Mouse (Mus musculus): ENCODE data around the gene Gm47791. TPM values are rescaled to one million over a fixed set of nuclear protein-coding genes. Genes with fewer than 3 reads are reported as not detected.
A peak's percentile ranks its signal among the peaks of the same experiment; 100 is the strongest.

Gm47791 gene
- total and polyA plus RNA-seq, 2 experiments from 2014 or later = not detected

DNA sequence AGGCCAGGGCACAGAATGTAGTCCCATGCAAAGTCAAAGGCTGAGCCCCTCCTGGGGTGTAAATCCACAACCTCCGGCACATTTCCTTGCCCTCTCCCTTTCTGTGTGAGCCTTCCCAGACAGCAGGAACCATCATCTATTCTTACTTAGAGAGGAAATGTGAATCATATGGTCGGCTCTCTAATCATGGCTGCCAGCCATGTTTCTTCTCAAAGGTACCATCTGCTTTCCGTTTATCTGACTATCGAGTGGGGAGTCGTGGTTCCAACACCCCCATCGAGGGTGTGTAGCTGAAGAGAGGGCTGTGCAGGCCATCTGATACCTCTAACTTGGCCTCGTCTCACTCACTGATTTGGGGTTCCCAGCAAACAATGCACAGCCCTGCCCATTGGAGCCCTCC, 17.0 kb upstream of the Gm47791 start:
- Histone ChIP-seq H3K4me2 (ENCODE audit: low read depth) (no peak overlapping the region), H3K27ac (ENCODE audit: low read depth, low read length) (peak overlapping the region; percentile 5; the same call in 1 of the 2 replicates), H3K27me3 (ENCODE audit: insufficient read depth, low read length) (no peaks in the 10 kb centered on the region), H3K4me1 (ENCODE audit: insufficient read depth) (no peaks in the 10 kb centered on the region), H3K36me3 (ENCODE audit: insufficient read depth) (no peaks in the 10 kb centered on the region), H3K9ac (no peak overlapping the region), H3K4me3 (ENCODE audit: low read depth, low read length) (no peak overlapping the region), H3K9me3 (ENCODE audit: low read length) (no peaks in the 10 kb centered on the region)
- peak; percentile 64 for DNase-seq
- 44% methylated on average over 7 of the region's 7 CpGs for WGBS
- no peak for TF ChIP-seq CTCF (IDR thresholded peaks at IDR 0.05; ENCODE audit: low read depth)
- ATAC-seq = peak; percentile 18; the same call in 1 of the 2 replicates

DNA sequence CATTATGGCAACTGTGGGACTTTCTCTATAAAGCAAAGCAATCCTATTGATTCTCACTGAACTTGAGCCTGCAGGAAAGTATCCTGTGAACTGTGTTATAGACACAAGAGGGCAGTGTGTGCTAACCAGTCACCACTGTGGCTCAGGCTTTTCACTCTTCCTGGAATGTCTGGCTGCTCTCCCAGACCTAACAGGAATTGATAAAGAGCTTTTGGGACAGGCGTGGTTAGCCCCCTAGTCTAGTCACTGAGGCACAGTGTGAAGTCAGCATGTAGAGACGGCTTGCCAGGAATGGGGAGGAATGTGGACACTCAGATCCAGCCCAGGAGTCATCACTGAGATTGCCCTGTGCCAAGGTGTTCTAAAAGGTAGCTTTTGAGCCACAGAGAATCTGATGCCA, 16.4 kb upstream of the Gm47791 start:
- WGBS = 2% methylated on average over 2 of the region's 2 CpGs
- DNase-seq (peak; percentile 90), ATAC-seq (peak; percentile 87)
- Histone ChIP-seq H3K36me3 (ENCODE audit: insufficient read depth) (no peaks in the 10 kb centered on the region), H3K4me3 (ENCODE audit: low read depth, low read length) (no peak overlapping the region), H3K27me3 (ENCODE audit: insufficient read depth, low read length) (no peaks in the 10 kb centered on the region), H3K4me2 (ENCODE audit: low read depth) (no peak overlapping the region), H3K27ac (ENCODE audit: low read depth, low read length) (no peak overlapping the region), H3K4me1 (ENCODE audit: insufficient read depth) (no peaks in the 10 kb centered on the region), H3K9ac (no peak overlapping the region), H3K9me3 (ENCODE audit: low read length) (no peaks in the 10 kb centered on the region)
- peak; percentile 91 for TF ChIP-seq CTCF (IDR thresholded peaks at IDR 0.05; ENCODE audit: low read depth)

DNA sequence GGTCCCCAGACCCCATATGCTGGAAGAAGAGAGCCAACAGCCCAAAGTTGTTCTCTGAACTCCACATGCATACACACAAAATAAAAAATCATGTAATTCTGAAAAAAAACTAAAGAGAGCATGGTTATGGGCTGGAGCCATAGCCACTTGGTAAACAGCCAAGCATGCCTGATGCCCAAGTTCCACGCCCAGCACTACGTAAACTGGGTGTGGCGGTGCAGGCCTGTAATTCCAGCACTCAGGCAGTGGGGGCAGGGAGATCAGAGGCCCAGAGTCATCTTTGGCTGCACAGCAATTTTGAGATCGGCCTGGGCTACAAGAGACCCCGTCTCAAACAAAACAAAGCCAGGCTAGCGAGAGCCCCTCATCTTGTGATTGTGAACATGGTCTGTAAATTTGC, 14.5 kb upstream of the Gm47791 start:
- Histone ChIP-seq H3K9ac (no peak overlapping the region), H3K4me1 (ENCODE audit: insufficient read depth) (no peaks in the 10 kb centered on the region), H3K4me3 (ENCODE audit: low read depth, low read length) (no peak overlapping the region), H3K27ac (ENCODE audit: low read depth, low read length) (no peak overlapping the region), H3K36me3 (ENCODE audit: insufficient read depth) (no peaks in the 10 kb centered on the region), H3K9me3 (ENCODE audit: low read length) (no peaks in the 10 kb centered on the region), H3K4me2 (ENCODE audit: low read depth) (no peak overlapping the region), H3K27me3 (ENCODE audit: insufficient read depth, low read length) (no peaks in the 10 kb centered on the region)
- ATAC-seq (no peak), DNase-seq (no peak)
- no peak for TF ChIP-seq CTCF (IDR thresholded peaks at IDR 0.05; ENCODE audit: low read depth)
- 64% methylated on average over 6 of the region's 6 CpGs for WGBS

DNA sequence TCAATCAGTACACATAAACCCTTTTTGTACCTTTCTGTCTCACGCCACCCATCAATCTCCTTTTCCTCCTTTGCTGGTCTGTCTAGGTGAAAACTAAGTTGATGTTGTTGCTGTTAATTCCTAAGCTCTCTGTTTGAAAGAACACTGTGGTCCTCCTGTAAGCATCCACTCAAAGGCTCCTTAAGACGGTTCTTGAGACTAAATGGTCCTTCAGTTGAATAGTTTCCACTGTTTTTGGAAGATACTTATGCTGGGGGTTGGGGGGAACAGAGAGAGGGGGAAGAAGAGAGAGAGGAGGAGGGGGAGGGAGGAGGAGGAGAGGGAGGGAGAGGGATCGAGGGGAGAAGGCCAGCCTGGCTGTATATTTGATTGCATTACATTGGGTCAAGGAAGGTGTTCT, 12.5 kb upstream of the Gm47791 start:
- no peak for TF ChIP-seq CTCF (IDR thresholded peaks at IDR 0.05; ENCODE audit: low read depth)
- Histone ChIP-seq H3K27me3 (ENCODE audit: insufficient read depth, low read length) (no peaks in the 10 kb centered on the region), H3K4me1 (ENCODE audit: insufficient read depth) (no peaks in the 10 kb centered on the region), H3K9ac (no peak overlapping the region), H3K27ac (ENCODE audit: low read depth, low read length) (no peak overlapping the region), H3K36me3 (ENCODE audit: insufficient read depth) (no peaks in the 10 kb centered on the region), H3K9me3 (ENCODE audit: low read length) (no peaks in the 10 kb centered on the region), H3K4me3 (ENCODE audit: low read depth, low read length) (no peak overlapping the region), H3K4me2 (ENCODE audit: low read depth) (no peak overlapping the region)
- DNase-seq (no peak), ATAC-seq (no peak)
- 60% methylated on average over 3 of the region's 3 CpGs for WGBS

- H3K4me3 ChIP-seq (ENCODE audit: low read depth, low read length) = no peak overlapping the region
Observed at GRCm38 (mm10) chr1:82779388-82779966, 8.4 kb upstream of the Gm47791 start.

GRCm38 (mm10) chr1:82775293-82775692, 4.2 kb upstream of the Gm47791 start:
- Histone ChIP-seq H3K4me1 (ENCODE audit: insufficient read depth) (no peaks in the 10 kb centered on the region), H3K36me3 (ENCODE audit: insufficient read depth) (no peaks in the 10 kb centered on the region), H3K4me3 (ENCODE audit: low read depth, low read length) (no peak overlapping the region), H3K9ac (no peak overlapping the region), H3K9me3 (ENCODE audit: low read length) (no peaks in the 10 kb centered on the region), H3K27me3 (ENCODE audit: insufficient read depth, low read length) (no peaks in the 10 kb centered on the region), H3K4me2 (ENCODE audit: low read depth) (no peak overlapping the region), H3K27ac (ENCODE audit: low read depth, low read length) (no peak overlapping the region)
- DNase-seq (no peak), ATAC-seq (0 out of 2 replicates have a peak, but pooled peaks have one; percentile 34)
- 87% methylated on average over 4 of the region's 4 CpGs for WGBS
- no peak for TF ChIP-seq CTCF (IDR thresholded peaks at IDR 0.05; ENCODE audit: low read depth)

More at GRCm38 (mm10) chr1:82779388-82779966, 8.4 kb upstream of the Gm47791 start:
- H3K4me2 ChIP-seq (ENCODE audit: low read depth) = no peak overlapping the region
- H3K27ac ChIP-seq (ENCODE audit: low read depth, low read length) = no peak overlapping the region
- H3K9ac ChIP-seq = no peak overlapping the region
- H3K36me3 ChIP-seq (ENCODE audit: insufficient read depth) = no peaks in the 10 kb centered on the region
- H3K4me1 ChIP-seq (ENCODE audit: insufficient read depth) = no peaks in the 10 kb centered on the region
- ATAC-seq = no peak
- WGBS = 89% methylated on average over 6 of the region's 6 CpGs
- H3K9me3 ChIP-seq (ENCODE audit: low read length) = no peaks in the 10 kb centered on the region
- H3K27me3 ChIP-seq (ENCODE audit: insufficient read depth, low read length) = no peaks in the 10 kb centered on the region
- TF ChIP-seq CTCF (IDR thresholded peaks at IDR 0.05; ENCODE audit: low read depth) = no peak
- no peak for DNase-seq

GRCm38 (mm10) chr1:82773208-82773607, 2.2 kb upstream of the Gm47791 start:
- no peak overlapping the region for H3K27ac ChIP-seq (ENCODE audit: low read depth, low read length)
- 79% methylated on average over 5 of the region's 5 CpGs for WGBS

More at GRCm38 (mm10) chr1:82773208-82773607, 2.2 kb upstream of the Gm47791 start:
- TF ChIP-seq CTCF (IDR thresholded peaks at IDR 0.05; ENCODE audit: low read depth) = no peak
- no peaks in the 10 kb centered on the region for H3K4me1 ChIP-seq (ENCODE audit: insufficient read depth)
- no peak for DNase-seq
- H3K9me3 ChIP-seq (ENCODE audit: low read length) = no peaks in the 10 kb centered on the region
- H3K36me3 ChIP-seq (ENCODE audit: insufficient read depth) = no peaks in the 10 kb centered on the region
- ATAC-seq = no peak
- H3K9ac ChIP-seq = no peak overlapping the region
- no peak overlapping the region for H3K4me3 ChIP-seq (ENCODE audit: low read depth, low read length)
- H3K27me3 ChIP-seq (ENCODE audit: insufficient read depth, low read length) = no peaks in the 10 kb centered on the region
- H3K4me2 ChIP-seq (ENCODE audit: low read depth) = no peak overlapping the region

Measured in forebrain, postnatal 0 days (tissue).